Mouse (Mus musculus): Measurements from ENCODE around the gene Fbln2. TPM values are rescaled to one million over a fixed set of nuclear protein-coding genes. Genes with fewer than 3 reads are reported as not detected.
A peak's percentile ranks its signal among the peaks of the same experiment; 100 is the strongest.

Gene Fbln2
- polyA plus RNA-seq, 1 experiment from 2014 or later, result 126 TPM

DNA sequence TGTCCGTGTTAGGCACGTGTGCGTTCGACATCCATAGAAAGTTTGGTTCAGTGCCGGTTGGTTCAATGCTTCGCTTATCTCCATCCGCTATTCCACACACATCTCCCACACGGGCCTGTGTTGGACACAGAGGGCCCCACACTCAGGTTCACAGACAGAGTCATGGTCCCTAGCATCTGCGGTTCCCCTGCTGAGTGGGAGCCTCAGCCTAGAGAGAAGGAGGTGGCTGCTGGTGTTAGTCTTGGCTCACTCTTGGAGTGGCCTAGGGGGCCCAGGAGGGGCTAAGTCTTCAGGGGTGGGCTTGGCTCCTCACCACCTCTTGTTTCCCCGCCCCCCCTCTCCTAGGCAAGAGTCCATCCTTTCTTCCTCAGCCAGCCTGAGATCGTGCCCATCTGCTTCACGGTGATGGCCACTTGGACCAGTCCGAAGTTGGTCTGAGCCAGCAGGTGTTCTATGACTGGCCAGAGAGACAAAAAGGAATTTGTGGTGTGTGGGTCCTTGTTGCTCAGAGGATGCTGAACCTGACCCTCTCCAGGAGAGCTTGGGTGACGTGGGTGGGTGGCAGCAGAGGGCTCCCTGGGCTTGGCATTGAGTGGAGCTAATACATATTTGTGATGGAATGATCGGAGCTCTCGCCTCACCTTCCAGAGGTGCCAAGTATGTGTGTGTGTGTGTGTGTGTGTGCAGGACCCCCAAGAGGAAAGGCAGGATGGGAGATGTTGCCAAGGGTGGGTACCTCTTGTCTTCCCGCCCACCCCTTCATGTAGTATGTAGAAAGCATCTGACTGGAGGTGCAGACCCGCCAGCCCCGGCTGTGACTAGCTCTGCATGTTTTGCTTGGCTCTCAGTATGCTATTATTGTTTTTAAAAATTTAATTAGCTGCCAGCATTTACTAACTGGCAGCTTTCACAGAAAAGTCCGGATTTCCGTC is 1.3 kb downstream of the Fbln2 start:
- peak overlapping the region; percentile 64; the same call in 1 of the 2 replicates for H3K27ac ChIP-seq
- H3K27me3 ChIP-seq, result 0 out of 2 replicates have a peak, but pooled peaks cover 11% of the 10 kb centered on the region
- no peak; the same call in 1 of the 2 replicates for ATAC-seq (ENCODE audit: insufficient number of reproducible peaks, insufficient read depth, low FRiP score, low TSS enrichment, low read depth)
- H3K9me3 ChIP-seq, result no peaks in the 10 kb centered on the region
- WGBS, result 57% methylated on average over 21 of the region's 21 CpGs
- peak overlapping the region; percentile 76 for H3K9ac ChIP-seq (replicated peaks)
- peak overlapping the region; percentile 76 for H3K4me2 ChIP-seq
- peaks cover 58% of the 10 kb centered on the region for H3K4me1 ChIP-seq (replicated peaks)
- peaks cover 6% of the 10 kb centered on the region; the same call in 1 of the 2 replicates for H3K36me3 ChIP-seq
- peak overlapping the region; percentile 55 for H3K4me3 ChIP-seq (replicated peaks)

DNA sequence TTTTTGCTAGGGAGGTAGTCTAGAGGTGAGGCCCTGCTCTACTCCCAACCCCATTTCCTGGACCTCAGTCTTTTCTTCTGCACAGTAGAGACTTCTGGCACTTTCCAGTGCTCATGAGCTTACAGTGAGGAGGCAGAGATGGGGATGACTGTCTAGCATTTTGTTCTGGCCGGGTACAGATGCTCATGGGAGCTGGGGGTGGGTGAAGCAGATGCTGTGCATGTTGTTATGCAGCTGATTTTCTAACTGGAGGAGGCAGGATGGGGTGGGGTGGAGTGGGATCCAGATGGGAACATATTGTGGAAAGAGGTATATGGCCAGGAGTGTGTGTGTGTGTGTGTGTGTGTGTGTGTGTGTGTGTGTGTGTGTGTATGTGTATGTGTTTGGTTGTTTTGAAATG is 3.2 kb downstream of the Fbln2 start:
- H3K4me3 ChIP-seq (replicated peaks), result no peak overlapping the region
- H3K4me2 ChIP-seq, result 0 out of 2 replicates have a peak overlapping the region, but pooled peaks have one; percentile 76
- no peaks in the 10 kb centered on the region for H3K9me3 ChIP-seq
- no peak overlapping the region for H3K27ac ChIP-seq
- ATAC-seq (ENCODE audit: insufficient number of reproducible peaks, insufficient read depth, low FRiP score, low TSS enrichment, low read depth), result no peak
- 0 out of 2 replicates have a peak overlapping the region, but pooled peaks have one; percentile 8 for H3K9ac ChIP-seq (replicated peaks)
- peaks cover 6% of the 10 kb centered on the region; the same call in 1 of the 2 replicates for H3K36me3 ChIP-seq
- peaks cover 46% of the 10 kb centered on the region for H3K4me1 ChIP-seq (replicated peaks)
- WGBS, result 73% methylated on average over 1 of the region's 1 CpGs
- H3K27me3 ChIP-seq, result 0 out of 2 replicates have a peak, but pooled peaks cover 11% of the 10 kb centered on the region

DNA sequence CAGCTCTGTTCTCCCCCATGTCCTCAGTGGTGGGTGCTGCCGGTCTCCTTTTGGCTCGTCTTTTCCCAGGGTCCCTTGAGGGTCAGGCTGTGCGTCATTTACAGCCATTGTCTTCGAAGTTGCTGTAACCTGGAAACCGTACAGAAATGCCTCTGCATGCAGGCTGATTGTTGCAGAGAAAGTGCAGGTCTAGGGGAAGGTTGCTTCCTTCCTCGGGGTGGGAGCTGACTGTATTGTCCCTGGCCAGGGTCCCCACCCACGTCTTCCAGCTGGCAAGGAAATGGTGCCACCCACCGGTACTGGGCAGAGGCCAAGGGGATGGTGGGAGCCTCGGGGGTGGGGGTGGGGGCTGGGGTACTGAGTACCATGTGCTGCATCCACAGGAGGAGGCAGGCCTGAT is 6.2 kb downstream of the Fbln2 start:
- H3K27me3 ChIP-seq, result 0 out of 2 replicates have a peak, but pooled peaks cover 3% of the 10 kb centered on the region
- H3K4me1 ChIP-seq (replicated peaks), result peaks cover 40% of the 10 kb centered on the region
- H3K36me3 ChIP-seq, result peaks cover 6% of the 10 kb centered on the region; the same call in 1 of the 2 replicates
- H3K9me3 ChIP-seq, result no peaks in the 10 kb centered on the region
- no peak for ATAC-seq (ENCODE audit: insufficient number of reproducible peaks, insufficient read depth, low FRiP score, low TSS enrichment, low read depth)
- H3K27ac ChIP-seq, result no peak overlapping the region
- no peak overlapping the region for H3K4me3 ChIP-seq (replicated peaks)
- H3K9ac ChIP-seq (replicated peaks), result no peak overlapping the region
- H3K4me2 ChIP-seq, result no peak overlapping the region
- WGBS, result 76% methylated on average over 9 of the region's 9 CpGs

DNA sequence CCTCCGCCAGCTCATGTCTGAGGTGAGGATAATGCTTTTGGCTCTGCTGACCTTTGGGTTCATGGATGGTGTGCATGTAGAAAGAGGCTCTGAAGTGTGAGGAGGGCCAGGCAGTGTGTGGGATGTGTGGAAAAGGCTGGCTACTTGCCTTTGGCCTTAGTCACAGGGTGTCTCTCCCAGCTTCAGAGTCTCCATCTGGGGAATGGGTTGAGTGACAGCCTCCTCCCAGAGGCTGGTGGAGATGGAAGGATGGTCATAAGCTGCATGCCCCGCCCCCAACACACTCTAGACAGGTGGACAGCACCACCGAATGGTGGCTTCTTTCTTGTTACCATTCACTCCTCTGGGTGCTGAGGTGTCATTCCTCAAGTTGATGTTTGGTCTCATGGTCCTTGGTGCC is 6.6 kb downstream of the Fbln2 start:
- Histone ChIP-seq H3K27ac (no peak overlapping the region), H3K4me3 (replicated peaks) (no peak overlapping the region), H3K9me3 (no peaks in the 10 kb centered on the region), H3K4me1 (replicated peaks) (peaks cover 36% of the 10 kb centered on the region), H3K36me3 (peaks cover 6% of the 10 kb centered on the region; the same call in 1 of the 2 replicates), H3K4me2 (no peak overlapping the region), H3K27me3 (no peaks in the 10 kb centered on the region), H3K9ac (replicated peaks) (no peak overlapping the region)
- no peak for ATAC-seq (ENCODE audit: insufficient number of reproducible peaks, insufficient read depth, low FRiP score, low TSS enrichment, low read depth)
- 85% methylated on average over 3 of the region's 3 CpGs for WGBS

DNA sequence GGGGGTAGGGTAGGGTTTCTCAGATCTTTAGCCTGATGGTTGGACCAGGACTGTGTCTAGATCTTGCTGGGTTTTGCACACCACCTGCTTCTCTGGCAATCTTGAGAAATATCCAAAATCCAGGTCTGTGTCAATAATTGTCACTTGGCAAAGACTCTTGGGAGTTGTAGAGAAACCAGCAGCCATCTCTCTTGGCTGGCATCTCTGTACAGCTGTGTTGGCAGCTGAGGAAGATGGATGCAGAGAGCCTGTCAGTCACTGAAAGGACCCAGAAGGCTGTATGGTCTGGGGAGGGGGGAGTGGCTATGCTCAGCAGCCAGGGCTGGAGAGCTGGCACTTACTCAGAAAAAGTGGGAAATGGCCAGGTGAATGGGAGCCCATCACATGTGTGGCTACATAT is 7.8 kb downstream of the Fbln2 start:
- ATAC-seq (ENCODE audit: insufficient number of reproducible peaks, insufficient read depth, low FRiP score, low TSS enrichment, low read depth), result no peak
- Histone ChIP-seq H3K27me3 (no peaks in the 10 kb centered on the region), H3K27ac (no peak overlapping the region), H3K36me3 (peaks cover 5% of the 10 kb centered on the region; the same call in 1 of the 2 replicates), H3K9ac (replicated peaks) (no peak overlapping the region), H3K4me1 (replicated peaks) (peaks cover 27% of the 10 kb centered on the region), H3K9me3 (no peaks in the 10 kb centered on the region), H3K4me3 (replicated peaks) (no peak overlapping the region), H3K4me2 (no peak overlapping the region)

DNA sequence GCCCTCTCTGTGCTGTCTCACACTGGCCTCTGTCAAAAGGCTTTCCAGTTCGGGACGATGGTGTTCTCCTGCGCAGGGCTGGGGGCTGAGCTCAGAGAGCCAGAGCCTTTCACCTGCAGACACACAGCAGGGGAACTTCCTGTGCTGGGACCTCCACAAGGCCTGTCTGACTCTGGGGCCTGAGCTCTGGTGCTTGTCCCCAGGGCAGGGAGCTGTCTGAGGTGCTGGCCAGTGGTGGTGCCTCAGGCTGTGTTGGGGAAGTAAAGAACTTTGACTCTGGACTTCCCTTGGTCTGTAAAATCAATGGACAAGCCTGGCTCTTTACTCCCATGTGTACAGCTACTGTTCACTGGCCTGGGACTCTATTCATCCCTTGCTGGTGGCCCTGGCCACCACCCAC is 8.8 kb downstream of the Fbln2 start:
- H3K4me1 ChIP-seq (replicated peaks), result peaks cover 19% of the 10 kb centered on the region
- H3K4me2 ChIP-seq, result no peak overlapping the region
- H3K9ac ChIP-seq (replicated peaks), result no peak overlapping the region
- no peaks in the 10 kb centered on the region for H3K9me3 ChIP-seq
- no peaks in the 10 kb centered on the region; the same call in 1 of the 2 replicates for H3K36me3 ChIP-seq
- ATAC-seq (ENCODE audit: insufficient number of reproducible peaks, insufficient read depth, low FRiP score, low TSS enrichment, low read depth), result no peak
- H3K27me3 ChIP-seq, result no peaks in the 10 kb centered on the region; the same call in 1 of the 2 replicates
- H3K27ac ChIP-seq, result no peak overlapping the region
- WGBS, result 2% methylated on average over 3 of the region's 3 CpGs
- no peak overlapping the region for H3K4me3 ChIP-seq (replicated peaks)

DNA sequence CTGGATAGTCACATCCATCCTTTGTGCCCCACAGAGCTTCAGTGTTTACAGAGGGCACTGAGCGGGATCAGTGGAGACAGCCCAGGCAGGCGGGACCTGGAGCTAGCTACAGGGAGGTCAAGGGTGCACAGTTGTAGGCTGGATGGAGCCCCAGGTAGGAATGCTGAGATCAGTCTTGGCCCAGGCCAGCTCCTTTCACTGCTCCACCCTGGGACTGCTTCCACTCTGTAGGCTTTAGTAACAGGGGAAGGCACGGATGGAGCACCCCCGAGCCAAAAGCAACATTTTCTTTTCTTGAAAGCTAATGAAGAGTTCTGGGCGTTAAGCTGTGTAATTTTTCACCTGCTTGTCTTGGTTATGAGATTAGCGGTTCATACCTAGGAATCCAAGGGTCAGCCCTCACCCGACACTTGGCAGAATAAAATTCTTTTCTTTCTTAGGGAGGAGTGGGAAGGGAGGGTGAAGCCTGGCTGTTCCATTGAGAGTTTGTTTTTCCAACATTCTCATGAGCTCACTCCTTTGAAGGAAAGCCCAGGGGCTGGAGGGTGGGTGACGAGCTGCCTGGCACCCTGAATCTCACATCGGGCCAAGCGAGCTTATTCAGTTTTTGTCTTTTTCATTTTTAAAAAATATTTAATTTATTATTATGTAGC is 10.6 kb downstream of the Fbln2 start:
- H3K27me3 ChIP-seq, result no peaks in the 10 kb centered on the region; the same call in 1 of the 2 replicates
- H3K4me1 ChIP-seq (replicated peaks), result peaks cover 19% of the 10 kb centered on the region
- H3K9ac ChIP-seq (replicated peaks), result no peak overlapping the region
- peaks cover 6% of the 10 kb centered on the region; the same call in 1 of the 2 replicates for H3K36me3 ChIP-seq
- no peaks in the 10 kb centered on the region for H3K9me3 ChIP-seq
- H3K4me2 ChIP-seq, result no peak overlapping the region
- H3K4me3 ChIP-seq (replicated peaks), result no peak overlapping the region
- ATAC-seq (ENCODE audit: insufficient number of reproducible peaks, insufficient read depth, low FRiP score, low TSS enrichment, low read depth), result no peak
- WGBS, result 82% methylated on average over 10 of the region's 10 CpGs
- no peak overlapping the region for H3K27ac ChIP-seq

DNA sequence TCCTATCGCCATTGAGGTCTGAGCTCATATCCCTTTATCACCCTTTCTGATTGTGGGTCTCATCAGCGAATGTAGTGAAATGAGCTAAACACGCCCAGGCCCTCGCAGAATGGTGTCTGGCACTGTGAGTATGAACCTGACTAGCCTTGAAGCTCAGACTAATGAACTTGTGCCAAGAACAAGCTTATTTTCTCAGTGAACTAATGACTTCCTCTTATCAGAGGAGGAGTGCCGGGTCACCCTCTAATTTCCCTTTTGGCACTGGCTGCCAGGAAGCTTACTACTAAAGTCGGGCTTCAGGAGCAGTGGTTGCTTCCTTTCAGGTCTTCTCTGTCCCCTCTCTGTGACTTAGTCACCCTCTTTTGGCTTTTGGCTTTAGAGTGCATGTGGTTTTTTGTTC is 12.7 kb downstream of the Fbln2 start:
- ATAC-seq (ENCODE audit: insufficient number of reproducible peaks, insufficient read depth, low FRiP score, low TSS enrichment, low read depth), result no peak
- Histone ChIP-seq H3K36me3 (peaks cover 15% of the 10 kb centered on the region), H3K4me3 (replicated peaks) (no peak overlapping the region), H3K9me3 (no peaks in the 10 kb centered on the region), H3K4me2 (no peak overlapping the region), H3K27ac (no peak overlapping the region), H3K9ac (replicated peaks) (no peak overlapping the region), H3K27me3 (no peaks in the 10 kb centered on the region; the same call in 1 of the 2 replicates), H3K4me1 (replicated peaks) (peaks cover 18% of the 10 kb centered on the region)
- WGBS, result 85% methylated on average over 6 of the region's 6 CpGs

DNA sequence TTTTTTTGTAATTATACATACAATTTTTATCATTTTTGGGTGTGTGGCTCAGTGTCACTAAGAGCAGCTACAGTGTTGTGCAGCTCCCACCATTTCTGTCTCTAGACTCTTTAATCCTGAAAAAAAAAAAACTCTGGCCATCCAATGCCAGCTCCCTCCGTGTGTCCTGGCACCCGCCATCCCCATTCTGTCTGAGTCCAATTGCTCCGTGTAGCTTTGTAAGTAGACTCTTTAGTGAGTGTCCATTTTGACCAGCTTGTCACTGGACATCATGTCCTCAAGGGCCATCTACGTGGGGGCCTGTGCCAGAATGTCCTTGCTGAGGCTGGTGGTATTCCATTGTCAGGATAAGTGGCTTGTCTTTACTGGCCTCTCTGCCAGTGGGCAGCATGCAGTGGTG is 13.1 kb downstream of the Fbln2 start:
- H3K9ac ChIP-seq (replicated peaks), result no peak overlapping the region
- no peak overlapping the region for H3K27ac ChIP-seq
- ATAC-seq (ENCODE audit: insufficient number of reproducible peaks, insufficient read depth, low FRiP score, low TSS enrichment, low read depth), result no peak
- WGBS, result 77% methylated on average over 4 of the region's 4 CpGs
- H3K36me3 ChIP-seq, result peaks cover 15% of the 10 kb centered on the region
- no peaks in the 10 kb centered on the region for H3K9me3 ChIP-seq
- no peak overlapping the region for H3K4me3 ChIP-seq (replicated peaks)
- H3K4me2 ChIP-seq, result no peak overlapping the region
- no peaks in the 10 kb centered on the region; the same call in 1 of the 2 replicates for H3K27me3 ChIP-seq
- peaks cover 18% of the 10 kb centered on the region for H3K4me1 ChIP-seq (replicated peaks)

DNA sequence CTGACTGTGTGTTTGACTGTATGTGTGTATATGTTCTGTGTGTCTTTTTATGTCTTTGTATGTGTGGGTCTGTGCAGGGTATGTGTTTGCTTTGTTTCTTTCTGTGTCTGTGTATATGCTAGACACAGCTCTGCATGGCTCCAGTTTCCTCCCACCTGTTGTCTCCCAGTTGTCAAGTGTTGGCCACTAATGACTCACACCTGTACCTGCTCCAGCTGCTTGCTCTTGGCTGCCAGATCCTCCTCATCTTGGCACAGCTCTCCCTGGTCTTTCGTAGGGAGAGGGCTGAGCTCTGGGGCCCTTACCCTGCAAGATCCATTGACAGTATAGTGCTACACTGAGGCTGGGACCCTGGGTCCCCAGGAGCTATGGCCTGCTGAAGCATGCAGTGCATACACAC is 13.8 kb downstream of the Fbln2 start:
- ATAC-seq (ENCODE audit: insufficient number of reproducible peaks, insufficient read depth, low FRiP score, low TSS enrichment, low read depth), result no peak
- peaks cover 13% of the 10 kb centered on the region for H3K4me1 ChIP-seq (replicated peaks)
- H3K36me3 ChIP-seq, result peaks cover 15% of the 10 kb centered on the region
- H3K27me3 ChIP-seq, result no peaks in the 10 kb centered on the region; the same call in 1 of the 2 replicates
- no peak overlapping the region for H3K27ac ChIP-seq
- 52% methylated on average over 1 of the region's 1 CpGs for WGBS
- no peak overlapping the region for H3K9ac ChIP-seq (replicated peaks)
- no peaks in the 10 kb centered on the region for H3K9me3 ChIP-seq
- no peak overlapping the region for H3K4me2 ChIP-seq
- no peak overlapping the region for H3K4me3 ChIP-seq (replicated peaks)

DNA sequence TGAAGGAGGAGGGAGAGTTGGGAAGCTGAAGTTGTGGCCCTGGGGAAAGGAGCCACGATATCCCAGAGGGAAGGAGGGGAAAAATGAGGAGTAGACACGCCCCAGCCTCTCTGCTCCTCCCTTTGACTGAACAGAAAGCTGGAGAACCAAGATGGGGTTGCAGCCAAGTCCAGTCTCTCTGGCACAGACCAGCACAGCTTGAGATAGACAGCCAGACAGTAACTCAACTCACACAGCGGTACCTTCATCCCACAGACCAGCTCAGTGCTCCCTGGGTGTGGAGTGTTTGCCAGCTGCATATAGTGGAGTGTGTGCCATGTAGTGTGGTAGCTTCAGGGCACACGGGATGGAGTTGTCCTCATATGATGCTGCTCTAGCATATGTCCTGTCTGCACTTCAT is 16.7 kb downstream of the Fbln2 start:
- no peak overlapping the region for H3K9ac ChIP-seq (replicated peaks)
- H3K4me3 ChIP-seq (replicated peaks), result no peak overlapping the region
- H3K27me3 ChIP-seq, result no peaks in the 10 kb centered on the region; the same call in 1 of the 2 replicates
- ATAC-seq (ENCODE audit: insufficient number of reproducible peaks, insufficient read depth, low FRiP score, low TSS enrichment, low read depth), result no peak
- 72% methylated on average over 4 of the region's 4 CpGs for WGBS
- H3K36me3 ChIP-seq, result peaks cover 24% of the 10 kb centered on the region
- H3K4me2 ChIP-seq, result no peak overlapping the region
- no peaks in the 10 kb centered on the region for H3K9me3 ChIP-seq
- H3K4me1 ChIP-seq (replicated peaks), result peaks cover 14% of the 10 kb centered on the region
- no peak overlapping the region for H3K27ac ChIP-seq
